Mouse (Mus musculus) forebrain, postnatal 0 days (tissue): ENCODE results near the gene Ralgps1. TPM values are rescaled to one million over a fixed set of nuclear protein-coding genes. Genes with fewer than 3 reads are reported as not detected.
"Not testable (repeated sequence)": the region's sequence is repeated elsewhere in the genome, so short reads cannot be mapped to it uniquely, and the experiment has no call there.

Source experiments
- ATAC-seq: fragments of 200-750 bp; cut with Nextera tagmentation; 2 replicates; pipeline ENCODE4 v1.8.0; 2017; ENCODE audit warnings: mild to moderate bottlenecking, moderate library complexity
- DNase-seq: peaks from one replicate; pipeline ENCODE4 v3.0.0-alpha.2; 2015
- H3K27ac ChIP-seq: fragments of 300-500 bp; sonication (generic); 2 replicates; pipeline ENCODE4 v1.5.1; 2014; ENCODE audit warnings: low read depth, mild to moderate bottlenecking, antibody characterized with exemption, low read length, moderate library complexity, mixed read lengths
- H3K27me3 ChIP-seq: fragments of 300-500 bp; sonication (generic); 2 replicates; pipeline ENCODE4 v1.6.1; 2014; ENCODE audit warnings: mild to moderate bottlenecking, low read length, mixed read lengths; ENCODE audit not compliant: insufficient read depth
- H3K36me3 ChIP-seq: fragments of 300-500 bp; sonication (generic); 2 replicates; pipeline ENCODE4 v1.6.1; 2014; ENCODE audit warnings: mild to moderate bottlenecking, moderate library complexity; ENCODE audit not compliant: insufficient read depth
- H3K4me1 ChIP-seq: fragments of 300-500 bp; sonication (generic); 2 replicates; pipeline ENCODE4 v1.6.1; 2014; ENCODE audit warnings: antibody characterized with exemption; ENCODE audit not compliant: insufficient read depth
- H3K4me2 ChIP-seq: fragments of 300-500 bp; sonication (generic); 2 replicates; pipeline ENCODE4 v1.6.1; 2014; ENCODE audit warnings: low read depth, mild to moderate bottlenecking, moderate library complexity
- H3K4me3 ChIP-seq: fragments of 300-500 bp; sonication (generic); 2 replicates; pipeline ENCODE4 v1.5.1; 2014; ENCODE audit warnings: low read depth, low read length, mixed read lengths
- H3K9ac ChIP-seq: fragments of 300-500 bp; sonication (generic); 2 replicates; pipeline ENCODE4 v1.6.1; 2014; ENCODE audit warnings: mild to moderate bottlenecking
- H3K9me3 ChIP-seq: fragments of 300-500 bp; sonication (generic); 2 replicates; pipeline ENCODE4 v1.6.1; 2016; ENCODE audit warnings: low read length
- CTCF ChIP-seq: sonication (generic); IDR thresholded peaks from 2 replicates; pipeline ENCODE4 v1.5.1; 2016; ENCODE audit warnings: antibody characterized with exemption, control low read depth, low read depth
- WGBS: fragments of 180-500 bp; shearing (Covaris S2); extraction: QIAGEN DNeasy Blood & Tissue Kit; methylation state at CpG from one replicate; pipeline ENCODE4 v1.1.7; 2014; 5-methylcytosine and 5-hydroxymethylcytosine counted together
- polyA plus RNA-seq: library from polyadenylated mRNA; unstranded; fragments of >200 nt; fragmentation: Nextera tagmentation; extraction: Ambion mirVana; gene quantifications from 2 replicates; pipeline ENCODE4 v1.2.1, GENCODE M21; 2015
- total RNA-seq: library from RNA; depleted of rRNA; stranded (reverse); fragments of >200 nt; gene quantifications from 2 replicates; pipeline ENCODE4 v1.2.3, GENCODE M21; 2014

The Ralgps1 gene
- total and polyA plus RNA-seq, 2 experiments from 2014 or later, result 24.6 to 66.9 TPM

DNA sequence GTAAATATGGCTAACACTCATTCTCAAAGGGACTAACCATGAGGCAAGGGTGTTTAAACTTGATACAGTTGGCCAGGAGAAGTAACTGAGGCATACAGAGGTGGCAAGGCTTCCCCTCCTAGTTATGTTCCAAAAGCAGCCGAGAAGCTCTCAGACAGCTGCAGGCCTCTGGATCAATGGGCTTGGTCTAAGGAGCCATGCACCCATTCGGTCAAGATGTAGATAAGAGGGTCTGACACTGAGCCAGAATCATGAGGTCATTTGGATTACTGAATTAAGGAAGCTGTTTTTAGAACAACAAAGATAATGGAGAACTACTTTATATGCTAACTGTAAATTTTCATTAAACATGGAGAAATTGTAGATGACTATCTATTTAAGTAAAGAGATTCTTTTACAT, 244.0 kb downstream of the Ralgps1 start:
- ATAC-seq, result no peak
- 66% methylated on average over 2 of the region's 2 CpGs for WGBS
- no peaks in the 10 kb centered on the region for H3K36me3 ChIP-seq

DNA sequence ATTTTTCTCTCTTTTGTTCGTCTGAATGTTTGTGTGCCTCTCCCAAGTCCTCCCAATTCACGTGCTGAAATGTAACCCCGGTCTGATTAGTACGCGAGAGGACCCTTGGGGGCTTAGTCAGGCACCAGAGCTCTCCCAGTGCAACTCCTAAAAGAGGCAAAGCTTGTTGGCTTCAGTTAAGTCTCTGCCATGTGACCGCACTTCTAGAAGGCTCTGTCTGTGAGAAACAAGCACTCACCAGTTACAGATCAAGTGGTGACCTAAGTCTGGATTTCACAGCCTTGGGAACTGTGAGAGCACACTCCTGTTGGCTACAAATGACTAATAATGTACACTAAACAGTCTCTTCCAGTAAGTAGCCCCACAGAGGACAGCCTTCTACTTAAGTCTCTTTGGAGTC, 248.4 kb downstream of the Ralgps1 start:
- H3K36me3 ChIP-seq, result no peaks in the 10 kb centered on the region
- ATAC-seq (no peak), DNase-seq (no peak)
- H3K27me3 ChIP-seq, result no peaks in the 10 kb centered on the region
- no peak overlapping the region for H3K27ac ChIP-seq
- H3K9ac ChIP-seq, result no peak overlapping the region
- no peaks in the 10 kb centered on the region for H3K4me1 ChIP-seq
- no peaks in the 10 kb centered on the region for H3K9me3 ChIP-seq
- H3K4me3 ChIP-seq, result no peak overlapping the region
- H3K4me2 ChIP-seq, result no peak overlapping the region
- WGBS, result 69% methylated on average over 6 of the region's 6 CpGs
- no peak for TF ChIP-seq CTCF

More for the DNA sequence above, 244.0 kb downstream of the Ralgps1 start:
- H3K9me3 ChIP-seq, result no peaks in the 10 kb centered on the region
- H3K4me1 ChIP-seq, result peaks cover 11% of the 10 kb centered on the region; the same call in 1 of the 2 replicates
- no peak overlapping the region for H3K4me3 ChIP-seq
- no peak overlapping the region for H3K4me2 ChIP-seq
- TF ChIP-seq CTCF, result no peak
- H3K27me3 ChIP-seq, result no peaks in the 10 kb centered on the region
- no peak for DNase-seq
- H3K9ac ChIP-seq, result no peak overlapping the region
- no peak overlapping the region for H3K27ac ChIP-seq

DNA sequence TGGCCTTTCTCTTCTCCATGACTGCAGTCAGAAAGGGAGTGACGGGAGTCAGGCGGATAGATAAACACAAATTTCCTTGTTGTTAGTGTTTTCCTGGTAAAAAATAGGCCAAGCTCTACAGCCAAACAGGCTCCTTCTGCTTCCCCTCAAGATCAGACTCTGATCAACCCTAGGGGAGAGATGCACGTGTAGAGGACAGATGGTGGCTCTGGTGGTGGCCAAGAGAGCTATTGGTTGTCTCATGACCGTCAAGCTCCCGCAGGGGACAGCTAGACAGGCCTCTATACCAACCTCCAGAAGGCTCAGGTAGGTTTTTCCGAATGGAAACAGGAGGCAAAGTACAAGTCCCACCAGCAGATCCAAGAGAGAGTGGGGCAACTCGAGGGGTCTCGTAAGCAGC, 270.8 kb downstream of the Ralgps1 start:
- no peaks in the 10 kb centered on the region for H3K27me3 ChIP-seq
- H3K4me1 ChIP-seq, result no peaks in the 10 kb centered on the region
- DNase-seq (no peak), ATAC-seq (no peak)
- no peak overlapping the region for H3K9ac ChIP-seq
- no peak overlapping the region for H3K4me2 ChIP-seq
- H3K36me3 ChIP-seq, result no peaks in the 10 kb centered on the region
- H3K27ac ChIP-seq, result no peak overlapping the region
- no peaks in the 10 kb centered on the region for H3K9me3 ChIP-seq
- 84% methylated on average over 8 of the region's 8 CpGs for WGBS
- H3K4me3 ChIP-seq, result no peak overlapping the region
- no peak for TF ChIP-seq CTCF

DNA sequence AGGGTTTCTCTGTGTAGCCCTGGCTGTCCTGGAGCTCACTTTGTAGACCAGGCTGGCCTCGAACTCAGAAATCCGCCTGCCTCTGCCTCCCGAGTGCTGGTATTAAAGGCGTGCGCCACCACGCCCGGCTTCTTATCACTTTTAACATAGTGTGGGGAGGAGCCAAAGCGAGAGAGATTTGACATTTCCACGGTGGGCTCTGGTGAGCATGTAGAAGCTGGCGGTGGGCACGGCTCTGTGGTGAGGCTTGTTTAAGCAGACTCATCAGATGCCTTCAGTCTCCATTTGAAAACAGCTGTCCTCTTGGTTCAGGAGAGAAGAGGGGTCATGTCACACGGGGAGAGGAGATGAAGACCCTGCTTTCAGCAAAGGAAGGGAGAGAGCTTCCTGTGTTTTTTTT, 274.0 kb downstream of the Ralgps1 start:
- H3K9ac ChIP-seq, H3K4me2 ChIP-seq, DNase-seq, H3K9me3 ChIP-seq, ATAC-seq, H3K36me3 ChIP-seq, H3K27me3 ChIP-seq, H3K4me1 ChIP-seq, H3K4me3 ChIP-seq, H3K27ac ChIP-seq: not testable (repeated sequence)
- 91% methylated on average over 12 of the region's 12 CpGs for WGBS

DNA sequence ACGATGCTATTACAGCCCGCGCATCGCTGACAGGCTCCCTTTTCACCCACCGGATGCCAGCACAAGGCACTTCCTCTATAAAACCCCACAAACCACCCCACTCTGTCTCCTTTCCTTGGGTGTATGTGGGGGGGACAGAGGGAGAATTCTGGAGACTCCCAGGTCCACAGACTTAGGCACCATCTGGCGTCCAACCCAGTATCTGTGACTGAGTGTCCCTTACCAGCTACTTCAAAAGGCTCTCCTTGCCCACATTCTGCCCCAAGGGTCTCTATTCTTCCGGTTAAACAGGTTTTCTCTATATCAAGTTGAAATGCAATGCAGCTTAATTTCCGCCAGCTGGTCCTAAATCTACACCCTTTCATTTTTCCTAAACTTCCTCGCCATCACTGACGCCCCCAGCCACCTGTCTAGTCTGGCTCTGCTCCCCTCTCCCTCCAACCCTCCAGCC, 276.0 kb downstream of the Ralgps1 start:
- ATAC-seq, result peak; percentile 32; the same call in 1 of the 2 replicates
- TF ChIP-seq CTCF, result no peak
- peak; percentile 9 for DNase-seq
- Histone ChIP-seq H3K27me3 (no peaks in the 10 kb centered on the region), H3K4me1 (no peaks in the 10 kb centered on the region), H3K4me2 (no peak overlapping the region), H3K36me3 (no peaks in the 10 kb centered on the region), H3K9me3 (no peaks in the 10 kb centered on the region), H3K27ac (no peak overlapping the region), H3K4me3 (no peak overlapping the region), H3K9ac (no peak overlapping the region)
- WGBS, result 50% methylated on average over 10 of the region's 10 CpGs

DNA sequence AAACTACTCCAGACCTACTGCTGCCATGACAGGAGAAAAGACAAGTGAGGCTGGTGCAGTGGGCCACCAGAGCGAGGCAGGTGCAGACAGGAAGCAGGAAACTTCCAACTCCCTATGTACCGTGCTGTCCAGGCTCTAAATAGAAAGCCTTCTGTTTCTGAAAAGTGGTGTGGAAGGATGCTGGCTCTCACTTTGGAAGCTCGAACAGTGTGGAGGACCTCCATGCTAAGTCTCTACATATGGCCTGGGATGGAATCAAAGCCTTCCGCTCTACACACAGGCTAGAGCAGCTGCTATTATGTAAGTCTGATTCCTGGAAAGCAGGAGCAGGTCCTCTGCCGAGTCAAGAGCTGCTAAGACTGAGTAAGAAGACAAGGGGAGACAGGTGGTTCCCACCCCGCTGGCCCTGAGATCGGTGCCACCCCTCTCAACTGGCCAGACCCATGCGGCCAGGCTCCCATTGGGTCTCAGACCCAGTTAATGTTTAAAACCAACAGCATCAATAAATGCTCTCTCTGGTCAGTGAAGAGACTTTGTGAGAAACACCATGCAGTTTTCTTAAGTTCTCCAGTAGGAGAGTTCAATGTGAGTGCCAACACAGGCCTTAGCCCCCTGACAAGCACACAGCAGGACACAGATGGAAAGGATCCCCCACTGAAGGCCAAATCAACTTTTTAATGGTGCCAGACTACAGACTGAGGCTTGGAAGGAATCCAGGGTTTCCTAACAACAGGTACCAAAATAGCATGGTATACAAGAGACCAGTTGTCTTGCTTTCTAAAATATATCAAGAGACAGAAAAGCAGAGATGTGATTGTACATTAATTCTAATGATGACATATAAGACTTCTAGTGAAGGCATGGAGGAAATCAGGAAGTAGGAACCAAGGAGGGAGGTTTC, 280.4 kb downstream of the Ralgps1 start:
- H3K4me3 ChIP-seq, result no peak overlapping the region
- H3K4me2 ChIP-seq, result no peak overlapping the region
- no peak overlapping the region for H3K27ac ChIP-seq
- H3K36me3 ChIP-seq, result no peaks in the 10 kb centered on the region
- 81% methylated on average over 8 of the region's 8 CpGs for WGBS
- no peaks in the 10 kb centered on the region for H3K27me3 ChIP-seq
- ATAC-seq, result peak; percentile 50
- H3K9me3 ChIP-seq, result no peaks in the 10 kb centered on the region
- peaks cover 6% of the 10 kb centered on the region for H3K4me1 ChIP-seq
- H3K9ac ChIP-seq, result no peak overlapping the region
- peak; percentile 11 for DNase-seq
- TF ChIP-seq CTCF, result no peak

DNA sequence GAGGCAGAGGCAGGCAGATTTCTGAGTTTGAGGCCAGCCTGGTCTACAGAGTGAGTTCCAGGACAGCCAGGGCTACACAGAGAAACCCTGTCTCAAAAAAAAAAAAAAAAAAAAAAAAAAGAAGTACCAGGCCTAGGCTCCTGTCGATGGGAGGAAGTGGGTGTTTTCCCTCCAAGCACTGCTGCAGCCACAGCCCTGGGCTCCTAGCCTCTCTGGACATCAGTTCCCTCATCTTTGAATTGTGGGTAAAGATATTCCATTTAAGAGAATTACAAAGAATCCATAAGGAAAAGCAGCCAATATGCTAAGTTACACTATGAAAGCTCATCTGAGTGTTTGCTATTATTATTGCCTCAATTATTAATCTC, 281.3 kb downstream of the Ralgps1 start:
- not testable (repeated sequence) for H3K27me3 ChIP-seq, H3K4me1 ChIP-seq
- 87% methylated on average over 1 of the region's 1 CpGs for WGBS

More for the DNA sequence above, 281.3 kb downstream of the Ralgps1 start:
- not testable (repeated sequence) for DNase-seq, H3K4me2 ChIP-seq, H3K27ac ChIP-seq, H3K36me3 ChIP-seq, H3K4me3 ChIP-seq, ATAC-seq, H3K9me3 ChIP-seq, H3K9ac ChIP-seq
